Mouse (Mus musculus) heart, embryonic 15.5 days (tissue): ENCODE results near the gene Vmn1r104. TPM values are rescaled to one million over a fixed set of nuclear protein-coding genes. Genes with fewer than 3 reads are reported as not detected.
"Not testable (repeated sequence)": the region's sequence is repeated elsewhere in the genome, so short reads cannot be mapped to it uniquely, and the experiment has no call there.

ENCODE experiments used
- ATAC-seq: fragments of 200-750 bp; cut with Nextera tagmentation; replicated peaks from 2 replicates; pipeline ENCODE4 v1.8.0; 2017; ENCODE audit warnings: low read depth, moderate TSS enrichment; ENCODE audit not compliant: insufficient number of reproducible peaks, insufficient read depth, low FRiP score
- H3K27ac ChIP-seq: fragments of 300-500 bp; sonication (generic); 2 replicates; pipeline ENCODE4 v1.5.1; 2015; ENCODE audit warnings: mild to moderate bottlenecking, inconsistent platforms
- H3K27me3 ChIP-seq: fragments of 300-500 bp; sonication (generic); 2 replicates; pipeline ENCODE4 v1.6.1; 2015; ENCODE audit warnings: inconsistent platforms
- H3K36me3 ChIP-seq: fragments of 300-500 bp; sonication (generic); 2 replicates; pipeline ENCODE4 v1.6.1; 2015; ENCODE audit warnings: mild to moderate bottlenecking, inconsistent platforms
- H3K4me1 ChIP-seq: fragments of 300-500 bp; sonication (generic); replicated peaks from 2 replicates; pipeline ENCODE4 v1.6.1; 2015; ENCODE audit warnings: inconsistent platforms
- H3K4me2 ChIP-seq: fragments of 300-500 bp; sonication (generic); 2 replicates; pipeline ENCODE4 v1.6.1; 2015; ENCODE audit warnings: inconsistent platforms, mild to moderate bottlenecking, moderate library complexity
- H3K4me3 ChIP-seq: fragments of 300-500 bp; sonication (generic); 2 replicates; pipeline ENCODE4 v1.5.1; 2015; ENCODE audit warnings: mild to moderate bottlenecking, inconsistent platforms
- H3K9ac ChIP-seq: fragments of 300-500 bp; sonication (generic); 2 replicates; pipeline ENCODE4 v1.6.1; 2015; ENCODE audit warnings: mild to moderate bottlenecking, inconsistent platforms
- H3K9me3 ChIP-seq: fragments of 300-500 bp; sonication (generic); replicated peaks from 2 replicates; pipeline ENCODE4 v1.6.1; 2016; ENCODE audit warnings: inconsistent platforms
- WGBS: fragments of 180-500 bp; shearing (Covaris S2); methylation state at CpG from one replicate; pipeline ENCODE4 v1.1.7; 2015; ENCODE audit warnings: mixed read lengths; 5-methylcytosine and 5-hydroxymethylcytosine counted together
- polyA plus RNA-seq: library from polyadenylated mRNA; unstranded; fragments of >200 nt; fragmentation: Nextera tagmentation; extraction: Ambion mirVana; gene quantifications from 2 replicates; pipeline ENCODE4 v1.2.1, GENCODE M21; 2015

Vmn1r104 gene
- polyA plus RNA-seq = not detected in 2 replicates

DNA sequence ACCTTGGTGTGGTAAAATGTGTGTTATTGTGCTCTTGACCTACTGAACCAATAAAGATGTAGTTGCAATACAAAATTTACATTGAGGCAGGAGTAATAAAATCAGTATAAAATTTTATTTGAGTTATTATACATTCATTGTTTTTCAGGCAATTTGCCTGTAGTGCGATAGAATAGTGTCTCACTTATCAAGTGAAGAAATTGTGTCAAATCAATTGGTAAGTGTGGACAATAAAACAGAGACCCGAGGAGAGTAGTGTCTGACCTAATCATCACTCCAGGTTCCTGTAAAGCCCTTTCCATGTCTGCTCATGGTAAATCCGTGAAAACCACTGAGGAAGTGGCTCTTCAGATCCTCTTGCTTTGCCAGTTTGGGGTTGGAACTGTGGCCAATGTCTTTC lies at the start of gene Vmn1r104:
Gene Vmn1r104, plus strand, starts transcription at position 301 of the 400 bp plus-strand sequence.
- not testable (repeated sequence) for H3K27me3 ChIP-seq, H3K9ac ChIP-seq, H3K4me1 ChIP-seq, ATAC-seq, H3K27ac ChIP-seq, H3K36me3 ChIP-seq, H3K9me3 ChIP-seq, H3K4me3 ChIP-seq, H3K4me2 ChIP-seq
- WGBS = no CpG with 5 or more reads among the region's 3 CpGs

DNA sequence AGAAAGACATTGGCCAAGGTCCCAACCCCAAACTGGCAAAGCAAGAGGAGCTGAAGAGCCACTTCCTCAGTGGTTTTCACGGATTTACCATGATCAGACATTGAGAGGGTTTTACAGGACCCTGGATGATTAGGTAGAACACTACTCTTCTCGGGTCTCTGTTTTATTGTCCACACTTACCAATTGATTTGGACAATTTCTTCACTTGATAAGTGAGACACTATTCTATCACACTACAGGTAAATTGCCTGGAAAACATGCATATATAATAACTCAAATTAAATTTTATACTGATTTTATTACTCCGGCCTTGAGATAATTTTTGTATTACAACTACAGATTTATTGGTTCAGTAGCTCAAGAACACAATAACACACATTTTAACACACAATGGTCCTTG lies 23.2 kb upstream of the Vmn1r104 start, which contains the start of gene Vmn1r103:
Gene Vmn1r103, minus strand, starts transcription at position 101 of the 400 bp plus-strand sequence.
- not testable (repeated sequence) for H3K4me2 ChIP-seq, H3K9me3 ChIP-seq, ATAC-seq, H3K4me3 ChIP-seq, H3K4me1 ChIP-seq, H3K9ac ChIP-seq, H3K36me3 ChIP-seq, H3K27me3 ChIP-seq, H3K27ac ChIP-seq
- no CpG with 5 or more reads among the region's 3 CpGs for WGBS

DNA sequence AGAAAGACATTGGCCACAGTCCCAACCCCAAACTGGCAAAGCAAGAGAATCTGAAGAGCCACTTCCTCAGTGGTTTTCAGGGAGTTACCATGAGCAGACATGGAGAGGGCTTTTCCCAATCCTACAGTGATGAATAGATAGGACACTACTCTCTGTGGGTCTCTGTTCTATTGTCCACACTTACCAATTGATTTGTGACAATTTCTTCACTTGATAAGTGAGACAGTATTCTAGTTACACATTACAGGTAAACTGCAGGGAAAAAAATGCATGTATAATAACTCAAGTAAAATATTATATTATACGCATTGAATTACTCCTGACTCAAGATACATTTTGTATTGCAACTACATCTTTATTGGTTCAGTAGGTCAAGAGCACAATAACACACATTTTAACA lies 12.0 kb downstream of the Vmn1r104 start, which contains the start of gene Gm5726:
Gene Gm5726, minus strand, starts transcription at position 101 of the 400 bp plus-strand sequence.
- not testable (repeated sequence) for H3K9ac ChIP-seq, H3K27ac ChIP-seq
- no CpG with 5 or more reads among the region's 1 CpGs for WGBS

DNA sequence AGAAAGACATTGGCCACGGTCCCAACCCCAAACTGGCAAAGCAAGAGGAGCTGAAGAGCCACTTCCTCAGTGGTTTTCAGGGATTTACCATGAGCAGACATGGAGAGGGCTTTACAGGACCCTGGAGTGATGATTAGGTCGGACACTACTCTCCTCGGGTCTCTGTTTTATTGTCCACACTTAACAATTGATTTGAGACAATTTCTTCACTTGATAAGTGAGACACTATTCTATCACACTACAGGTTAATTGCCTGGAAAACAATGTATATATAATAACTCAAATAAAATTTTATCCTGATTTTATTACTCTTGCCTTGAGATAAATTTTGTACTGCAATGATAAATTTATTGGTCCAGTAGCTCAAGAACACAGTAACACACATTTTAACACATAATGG lies 42.5 kb downstream of the Vmn1r104 start, which contains the start of gene Gm4141:
Gene Gm4141, minus strand, starts transcription at position 101 of the 400 bp plus-strand sequence.
- not testable (repeated sequence) for H3K9ac ChIP-seq, H3K9me3 ChIP-seq, H3K36me3 ChIP-seq, H3K4me3 ChIP-seq, H3K4me1 ChIP-seq, H3K27ac ChIP-seq, H3K27me3 ChIP-seq, H3K4me2 ChIP-seq, ATAC-seq
- no CpG with 5 or more reads among the region's 3 CpGs for WGBS

More for the DNA sequence above, 12.0 kb downstream of the Vmn1r104 start, which contains the start of gene Gm5726:
- not testable (repeated sequence) for H3K4me3 ChIP-seq, H3K36me3 ChIP-seq, H3K4me1 ChIP-seq, H3K27me3 ChIP-seq, ATAC-seq, H3K4me2 ChIP-seq, H3K9me3 ChIP-seq

Other genes with a start within 250 kb of the Vmn1r104 start
- not detected in 2 replicates for gene Gm4133, start 199.8 kb upstream of the Vmn1r104 start, polyA plus RNA-seq
- not detected in 2 replicates for gene Gm5728, start 158.4 kb upstream of the Vmn1r104 start, polyA plus RNA-seq
- not detected in 2 replicates for gene Vmn1r100, start 115.9 kb upstream of the Vmn1r104 start, polyA plus RNA-seq
- gene Vmn1r101, start 91.2 kb upstream of the Vmn1r104 start, polyA plus RNA-seq = not detected in 2 replicates
- gene Gm10670, start 58.9 kb upstream of the Vmn1r104 start, polyA plus RNA-seq = not detected in 2 replicates
- not detected in 2 replicates for gene Vmn1r103, start 23.3 kb upstream of the Vmn1r104 start, polyA plus RNA-seq
- gene Gm5726, start 11.9 kb downstream of the Vmn1r104 start, polyA plus RNA-seq = not detected in 2 replicates
- gene Gm4141, start 42.4 kb downstream of the Vmn1r104 start, polyA plus RNA-seq = not detected in 2 replicates
- gene Gm4513, start 65.2 kb downstream of the Vmn1r104 start, polyA plus RNA-seq = not detected in 2 replicates
- gene Vmn1r107, start 135.1 kb downstream of the Vmn1r104 start, polyA plus RNA-seq = not detected in 2 replicates
- gene Vmn1r111, start 169.4 kb downstream of the Vmn1r104 start, polyA plus RNA-seq = not detected in 2 replicates
- gene Gm10668, start 196.8 kb downstream of the Vmn1r104 start, polyA plus RNA-seq = not detected in 2 replicates
- not detected in 2 replicates for gene Vmn1r112, start 237.3 kb downstream of the Vmn1r104 start, polyA plus RNA-seq